Mouse (Mus musculus): Measurements from ENCODE around the gene Slc38a6. TPM values are rescaled to one million over a fixed set of nuclear protein-coding genes. Genes with fewer than 3 reads are reported as not detected.

The Slc38a6 gene
- total RNA-seq, 2 experiments from 2014 or later, result 4.7 to 6.2 TPM

- DNase-seq, result no peak
Observed at GRCm38 (mm10) chr12:73355084-73355775, 68.7 kb downstream of the Slc38a6 start.

GRCm38 (mm10) chr12:73356696-73357095 lies 70.1 kb downstream of the Slc38a6 start:
- DNase-seq, result no peak

DNA sequence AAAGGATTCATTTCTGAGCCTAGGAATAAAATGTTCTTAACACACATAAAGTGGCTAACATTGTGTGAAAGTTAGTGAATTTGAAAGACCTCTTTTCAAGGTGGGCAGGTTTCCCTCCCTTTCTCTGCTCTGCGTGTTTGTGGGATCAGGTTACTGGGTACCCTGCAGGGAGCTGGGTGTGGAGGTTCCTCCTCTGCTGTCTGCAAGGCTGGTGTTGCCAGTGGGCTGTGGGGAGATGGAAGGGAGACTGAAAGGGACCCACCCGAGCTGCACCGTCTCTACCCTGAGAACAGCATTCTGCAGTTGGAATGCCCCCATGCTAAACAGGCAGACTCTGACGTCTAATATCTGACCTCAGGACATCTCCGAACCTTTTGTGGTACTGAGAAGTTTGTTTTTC lies 70.7 kb downstream of the Slc38a6 start:
- DNase-seq, result no peak

DNA sequence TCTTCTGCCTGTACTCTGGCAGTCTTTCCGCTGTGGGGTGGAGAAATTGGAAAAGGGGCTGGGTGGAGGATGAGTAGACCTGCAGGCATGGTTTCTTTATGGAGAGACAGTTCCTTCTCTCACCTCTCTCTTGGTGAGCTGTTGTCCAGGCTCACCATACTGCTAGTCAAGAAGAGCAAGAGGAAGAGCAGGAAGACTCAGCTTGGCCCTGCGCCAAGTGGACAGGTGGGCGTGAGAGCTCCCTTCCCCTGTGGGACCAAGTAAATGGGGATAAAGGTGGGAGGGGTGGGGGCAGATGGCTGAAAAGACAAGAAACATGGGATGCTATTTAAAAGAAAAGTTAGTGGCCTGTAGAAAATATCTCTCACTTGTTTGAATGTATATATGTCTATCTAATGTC lies 71.2 kb downstream of the Slc38a6 start:
- DNase-seq, result no peak

DNA sequence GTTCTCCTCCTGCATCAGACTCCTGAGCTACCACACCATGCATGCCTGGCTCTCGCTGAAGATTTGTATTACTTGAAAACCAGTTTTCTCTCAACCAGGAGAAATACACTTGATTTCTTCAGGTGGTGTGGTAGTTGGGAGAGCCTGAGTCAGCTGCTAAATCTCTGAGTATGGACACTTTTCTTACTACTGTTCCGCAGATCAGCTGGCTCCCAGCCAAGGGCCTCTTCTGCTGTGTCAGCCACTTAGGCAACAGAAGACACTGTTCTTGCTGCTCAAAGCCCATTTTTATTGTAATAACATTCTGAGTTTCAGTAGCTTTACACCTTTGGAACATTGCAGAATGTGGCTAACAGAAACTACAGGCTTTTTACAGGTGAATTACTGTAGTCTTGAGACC lies 72.1 kb downstream of the Slc38a6 start:
- peak; percentile 65 to 80 for DNase-seq

- no peak for DNase-seq
Observed at GRCm38 (mm10) chr12:73359520-73359919, 72.9 kb downstream of the Slc38a6 start.

- DNase-seq, result no peak
Observed at GRCm38 (mm10) chr12:73361201-73361600, 74.6 kb downstream of the Slc38a6 start.

DNA sequence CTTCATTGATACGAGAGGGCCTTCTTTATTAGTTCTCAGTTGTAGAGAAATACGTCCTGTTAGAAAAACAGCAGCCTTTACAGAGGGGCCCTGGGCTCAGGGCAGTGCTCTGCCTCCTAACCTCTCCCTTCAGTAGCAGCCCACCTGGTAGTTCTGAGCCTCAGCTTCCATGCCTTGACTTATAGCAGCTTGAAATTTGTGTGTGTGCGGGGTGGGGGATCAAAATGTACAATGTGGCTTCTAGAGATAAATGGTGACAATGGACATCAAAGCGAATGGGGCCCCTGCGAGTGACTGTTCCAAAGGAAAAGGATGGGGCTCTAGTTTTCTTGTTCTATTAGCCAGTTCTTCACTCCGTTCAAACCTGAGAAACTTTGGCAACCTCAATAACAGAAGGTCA lies 76.8 kb downstream of the Slc38a6 start:
- DNase-seq, result no peak

DNA sequence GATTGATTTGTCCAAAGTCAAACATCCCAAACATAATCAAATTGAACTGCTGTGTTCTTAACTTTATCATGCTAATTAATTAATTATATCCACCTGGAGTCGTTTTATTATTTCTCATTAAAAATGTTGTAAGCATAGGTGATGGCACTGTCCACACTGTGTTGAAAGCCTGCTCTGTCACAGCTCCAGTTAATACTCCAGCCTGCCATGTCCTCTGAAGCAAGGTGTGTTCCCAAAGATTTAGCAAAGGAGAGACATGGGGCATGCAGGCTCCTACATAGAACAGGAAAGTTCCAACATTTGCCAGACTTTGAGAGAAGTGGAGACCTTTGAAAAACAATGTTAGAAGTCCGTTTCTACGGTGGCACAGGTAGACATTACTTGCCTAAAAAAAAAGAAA lies 77.4 kb downstream of the Slc38a6 start:
- DNase-seq, result no peak

DNA sequence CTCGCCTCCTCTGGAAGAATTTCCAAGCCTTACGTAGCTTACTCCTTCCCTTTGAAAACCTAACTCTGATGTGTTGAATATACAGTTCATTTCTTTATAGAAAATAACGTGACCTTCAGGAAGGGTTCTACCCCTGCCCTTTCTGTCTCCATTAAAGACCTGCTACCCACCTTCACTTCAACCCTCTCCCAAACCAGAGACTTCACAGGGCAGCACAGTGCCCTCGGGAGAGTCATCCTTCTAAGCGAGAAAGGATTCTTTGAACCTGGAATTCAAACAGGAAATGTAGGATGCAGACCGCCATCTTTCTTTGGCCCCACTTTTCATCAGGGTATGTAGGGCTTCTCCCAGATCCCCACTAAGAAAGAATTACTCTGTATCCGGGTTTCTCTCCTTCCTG lies 80.0 kb downstream of the Slc38a6 start:
- no peak for DNase-seq

DNA sequence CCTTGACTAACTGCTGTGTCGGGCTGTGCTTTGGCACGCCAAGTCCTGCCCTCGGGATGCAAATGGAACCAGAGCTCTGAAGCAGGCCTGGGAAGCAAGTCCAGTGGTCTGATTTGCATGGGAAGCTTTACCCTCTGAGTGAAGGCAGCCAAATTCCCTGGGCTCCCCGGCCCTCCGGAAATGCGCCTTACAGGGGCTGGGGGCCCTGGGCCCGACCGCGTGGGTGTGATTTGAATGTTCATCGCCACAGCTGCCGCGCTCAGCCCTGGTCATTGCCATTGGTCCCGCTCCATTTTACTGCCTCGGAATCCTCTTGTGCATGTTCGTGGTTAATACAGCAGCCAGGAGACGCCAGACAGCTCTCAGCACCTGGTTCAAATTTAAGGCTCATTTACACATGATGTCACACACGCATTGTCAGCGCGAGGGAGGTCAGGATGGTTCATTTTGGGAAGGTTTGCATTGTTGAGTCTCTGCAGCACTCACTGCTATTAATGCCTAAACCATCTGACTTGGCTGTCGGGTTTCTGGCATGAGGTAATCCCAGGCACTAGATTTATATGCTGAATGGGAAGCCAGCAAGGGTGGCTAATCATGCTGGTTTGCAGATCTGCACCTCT lies 81.0 kb downstream of the Slc38a6 start:
- no peak for DNase-seq

- no peak for DNase-seq
Observed at GRCm38 (mm10) chr12:73368868-73369608, 82.5 kb downstream of the Slc38a6 start.

GRCm38 (mm10) chr12:73370367-73370944 lies 83.9 kb downstream of the Slc38a6 start:
- no peak for DNase-seq

DNA sequence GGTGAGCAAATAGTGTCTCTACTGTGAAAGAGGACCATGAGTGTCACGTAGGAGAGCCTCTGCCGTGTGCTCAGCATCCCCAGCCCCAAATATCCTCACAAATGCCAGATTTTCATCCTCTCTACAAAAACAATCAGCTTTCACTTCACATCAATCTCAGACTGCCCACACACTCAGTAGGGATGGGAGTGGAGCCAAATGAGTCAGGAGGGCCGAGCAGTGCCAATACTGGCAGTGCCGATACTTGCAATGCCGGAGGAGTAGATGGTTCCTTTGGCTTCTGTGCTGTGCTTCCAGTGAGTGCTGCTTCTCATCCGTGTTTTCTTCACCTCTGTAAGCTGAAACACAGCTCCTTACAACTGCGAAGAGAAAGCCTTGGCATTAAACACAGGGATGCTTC lies 84.6 kb downstream of the Slc38a6 start:
- peak; percentile 69 to 72 for DNase-seq

DNA sequence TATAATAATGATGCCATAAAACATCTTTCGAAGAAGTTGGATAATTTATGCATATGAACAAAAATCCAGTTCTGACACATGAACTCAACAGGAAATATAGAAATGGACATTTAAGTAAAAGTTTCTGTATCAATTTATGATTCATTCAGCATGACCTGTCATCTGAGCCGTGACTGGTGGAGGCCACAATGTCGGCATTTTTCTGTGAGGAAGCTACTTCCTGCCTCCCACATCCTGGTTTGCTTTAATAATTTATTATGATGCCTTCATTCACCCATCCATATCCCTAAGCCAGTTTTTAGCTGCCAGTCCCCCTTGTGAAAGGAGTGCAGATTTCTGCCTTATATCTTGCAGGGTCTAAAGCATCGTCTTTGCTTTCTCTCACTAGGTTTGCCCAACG lies 91.4 kb downstream of the Slc38a6 start:
- DNase-seq, result no peak

DNA sequence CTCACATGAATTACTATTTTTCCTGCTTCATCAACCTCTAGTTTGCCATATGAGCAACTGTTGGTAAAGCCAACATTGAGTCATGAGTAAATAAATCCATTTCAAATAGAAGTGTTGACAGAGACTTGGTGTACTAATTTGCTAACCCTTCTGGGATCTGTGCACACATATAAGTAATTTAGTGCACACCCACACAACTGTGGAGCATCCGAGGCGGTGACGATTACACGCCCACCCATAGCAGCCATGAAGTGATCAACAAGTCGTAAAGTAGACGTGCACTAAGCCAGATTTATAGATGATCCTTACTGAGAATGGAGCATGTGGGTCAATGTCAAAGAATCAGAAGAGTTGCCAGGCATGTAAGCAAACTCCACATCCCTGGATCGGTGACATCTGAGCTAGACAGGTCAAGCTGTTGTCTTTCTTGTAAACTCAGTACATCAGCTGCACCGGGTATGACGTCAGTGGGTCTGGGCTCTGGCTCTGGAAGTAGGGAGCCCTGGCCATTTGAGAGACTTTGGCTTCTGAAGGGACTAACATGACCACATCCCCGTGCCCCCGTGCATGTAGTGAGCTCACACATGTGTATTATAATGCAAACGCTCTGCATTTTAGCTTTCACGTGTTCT lies 92.3 kb downstream of the Slc38a6 start:
- DNase-seq, result no peak

DNA sequence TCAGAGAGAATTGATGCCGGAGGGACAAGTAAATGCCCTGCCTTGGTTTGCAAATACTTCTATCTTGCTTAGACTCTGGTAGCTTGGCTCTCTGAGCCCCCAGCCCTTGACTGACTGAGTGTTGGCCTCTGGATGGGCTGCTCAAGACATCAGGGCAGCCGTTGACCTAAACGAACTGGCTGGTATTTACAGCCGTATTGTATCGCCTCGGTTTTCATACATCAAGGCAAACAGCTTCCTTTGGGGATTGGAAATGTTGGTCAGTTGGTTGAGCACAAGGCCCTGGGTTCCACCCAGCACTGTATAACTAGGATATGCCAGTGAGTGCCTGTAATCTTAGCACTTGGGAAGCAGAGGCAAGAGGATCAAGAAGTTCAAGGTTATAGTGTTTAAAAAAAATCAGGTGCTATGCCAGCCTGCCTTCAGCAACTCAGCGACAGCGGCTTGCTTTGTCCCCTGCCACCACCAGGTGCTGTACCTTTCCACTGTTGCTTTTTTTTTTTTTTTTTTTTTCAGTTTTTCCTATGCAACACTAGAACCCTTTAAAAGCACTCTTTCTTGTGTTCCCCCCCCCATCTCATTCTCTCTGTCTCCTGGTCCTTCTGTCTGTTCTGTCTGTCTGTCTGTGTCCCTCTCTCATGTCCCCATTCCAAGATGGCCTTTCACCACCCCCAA lies 94.2 kb downstream of the Slc38a6 start:
- no peak for DNase-seq

- no peak for DNase-seq
Observed at GRCm38 (mm10) chr12:73381452-73381851, 94.9 kb downstream of the Slc38a6 start.

DNA sequence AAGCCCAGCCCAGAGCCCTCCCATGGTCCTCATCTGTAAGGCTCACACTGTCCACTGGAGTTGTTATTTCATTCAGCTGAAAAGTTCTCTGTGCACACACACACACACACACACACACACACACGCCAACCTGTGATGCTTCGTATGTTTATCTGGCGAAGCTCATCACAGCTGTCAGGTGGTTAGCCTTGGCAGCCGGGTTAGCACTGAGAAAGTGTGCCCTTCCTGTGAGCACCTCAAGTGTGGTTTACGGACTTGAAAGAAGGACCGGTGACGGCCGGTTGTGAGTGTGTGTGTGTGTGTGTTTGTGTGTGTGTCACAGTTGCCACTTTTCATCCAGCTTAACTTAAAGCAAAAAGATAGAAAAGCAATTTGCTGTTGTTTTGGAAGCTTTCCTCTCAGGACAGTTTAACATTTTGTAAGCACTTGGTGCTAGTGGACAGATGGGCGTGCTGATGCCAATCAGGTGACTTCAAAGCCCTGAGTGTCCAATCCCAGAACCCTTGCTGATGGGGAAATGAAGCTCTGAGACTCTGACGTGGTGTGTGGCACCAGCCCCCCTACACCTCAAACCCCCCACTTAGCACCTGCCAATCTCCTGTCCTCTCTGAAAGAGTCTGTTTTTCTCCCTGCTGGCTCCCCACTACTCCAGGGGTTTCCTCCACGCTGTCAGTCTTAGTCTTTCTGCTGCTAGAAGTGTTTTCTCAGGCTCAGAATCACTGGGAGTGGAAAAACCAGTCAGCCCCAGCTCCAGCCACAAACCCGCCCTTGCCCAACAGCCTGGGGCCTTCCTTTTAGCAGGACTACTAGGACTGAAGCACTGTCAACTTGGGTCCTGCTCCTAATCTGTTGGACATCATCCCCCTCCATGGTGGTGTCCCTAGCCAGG lies 96.0 kb downstream of the Slc38a6 start:
- DNase-seq, result no peak

GRCm38 (mm10) chr12:73383179-73383510 lies 96.6 kb downstream of the Slc38a6 start:
- DNase-seq, result no peak

- no peak for DNase-seq
Observed at GRCm38 (mm10) chr12:73383861-73384260, 97.3 kb downstream of the Slc38a6 start.
